Mouse (Mus musculus) heart, postnatal 0 days (tissue): ENCODE measurements at regions not wholly inside any gene's neighbourhood (a gene's known extent, or its start where the extent isn't known, plus 50 kb on each side); places are given as distances from the start of the nearest gene placed in this dataset.
A peak's percentile ranks its signal among the peaks of the same experiment; 100 is the strongest.

ENCODE experiments used
- ATAC-seq: fragments of 200-750 bp; cut with Nextera tagmentation; 2 replicates; pipeline ENCODE4 v1.8.0; 2017; ENCODE audit warnings: low read depth, moderate number of reproducible peaks, moderate library complexity; ENCODE audit not compliant: insufficient read depth
- DNase-seq: peaks from one replicate; pipeline ENCODE4 v3.0.0-alpha.2; 2016; ENCODE audit warnings: low spot score
- H3K27ac ChIP-seq: fragments of 300-500 bp; sonication (generic); 2 replicates; pipeline ENCODE4 v1.5.1; 2014; ENCODE audit warnings: low read depth, mild to moderate bottlenecking
- H3K27me3 ChIP-seq: fragments of 300-500 bp; sonication (generic); 2 replicates; pipeline ENCODE4 v1.6.1; 2014; ENCODE audit warnings: low read length, mixed read lengths; ENCODE audit not compliant: control insufficient read depth, insufficient read depth
- H3K36me3 ChIP-seq: fragments of 300-500 bp; sonication (generic); replicated peaks from 2 replicates; pipeline ENCODE4 v1.6.1; 2014; ENCODE audit warnings: low read length, mixed read lengths; ENCODE audit not compliant: control insufficient read depth, insufficient read depth
- H3K4me1 ChIP-seq: fragments of 300-500 bp; sonication (generic); 2 replicates; pipeline ENCODE4 v1.6.1; 2014; ENCODE audit warnings: antibody characterized with exemption; ENCODE audit not compliant: control insufficient read depth, insufficient read depth
- H3K4me2 ChIP-seq: fragments of 300-500 bp; sonication (generic); 2 replicates; pipeline ENCODE4 v1.6.1; 2014; ENCODE audit warnings: low read depth, mild to moderate bottlenecking, low read length, moderate library complexity
- H3K4me3 ChIP-seq: fragments of 300-500 bp; sonication (generic); 2 replicates; pipeline ENCODE4 v1.5.1; 2014; ENCODE audit warnings: low read depth, low read length
- H3K9ac ChIP-seq: fragments of 300-500 bp; sonication (generic); replicated peaks from 2 replicates; pipeline ENCODE4 v1.6.1; 2014; ENCODE audit warnings: low read depth, low read length, mixed read lengths
- H3K9me3 ChIP-seq: fragments of 300-500 bp; sonication (generic); replicated peaks from 2 replicates; pipeline ENCODE4 v1.6.1; 2016; ENCODE audit warnings: low read length; ENCODE audit not compliant: control insufficient read depth
- CTCF ChIP-seq: IDR thresholded peaks from 2 replicates; pipeline ENCODE4 v1.5.1; 2016; ENCODE audit warnings: antibody characterized with exemption, control low read depth, low read depth
- EP300 ChIP-seq: IDR thresholded peaks from 2 replicates; pipeline ENCODE4 v1.6.1; 2016; ENCODE audit warnings: antibody characterized with exemption, low read depth
- WGBS: fragments of 180-500 bp; shearing (Covaris S2); extraction: QIAGEN DNeasy Blood & Tissue Kit; methylation state at CpG from one replicate; pipeline ENCODE4 v1.1.7; 2014; 5-methylcytosine and 5-hydroxymethylcytosine counted together

GRCm38 (mm10) chr16:50482360-50482786 is 50.2 kb upstream of the Bbx start:
- no peak for ATAC-seq
- H3K36me3 ChIP-seq, result no peaks in the 10 kb centered on the region
- no peaks in the 10 kb centered on the region for H3K27me3 ChIP-seq
- no peak for DNase-seq
- TF ChIP-seq EP300, result no peak
- TF ChIP-seq CTCF, result no peak
- no peak overlapping the region for H3K4me3 ChIP-seq
- H3K27ac ChIP-seq, result no peak overlapping the region
- H3K4me2 ChIP-seq, result peak overlapping the region; percentile 42
- 26% methylated on average over 9 of the region's 9 CpGs for whole genome bisulfite sequencing
- H3K9ac ChIP-seq, result no peak overlapping the region
- H3K4me1 ChIP-seq, result peaks cover 7% of the 10 kb centered on the region; the same call in 1 of the 2 replicates
- H3K9me3 ChIP-seq, result no peaks in the 10 kb centered on the region
